Mouse (Mus musculus): ENCODE data around the gene Tmem263. TPM values are rescaled to one million over a fixed set of nuclear protein-coding genes. Genes with fewer than 3 reads are reported as not detected.

The Tmem263 gene
- polyA plus RNA-seq (2012; rRNA removed; ENCODE audit: low replicate concordance): 5.9 and 9.9 TPM in 2 replicates

GRCm38 (mm10) chr10:85102247-85103084 lies at the start of gene Tmem263, which contains the start of gene Fhl4:
Tmem263 (plus strand) TSS chr10:85102627.
Fhl4 (minus strand) TSS chr10:85102495.

GRCm38 (mm10) chr10:85127395-85128287 lies 25.2 kb downstream of the Tmem263 start, which contains the start of gene Mterf2:
Mterf2 (minus strand) TSS chr10:85128027.

Other genes with a start within 250 kb of the Tmem263 start
- 20.0 and 20.2 TPM in 2 replicates for gene Ric8b, start 185.0 kb upstream of the Tmem263 start, polyA plus RNA-seq (2012; rRNA removed; ENCODE audit: low replicate concordance)
- 0.54 and 0.62 TPM in 2 replicates for gene Fhl4, start 132 bp upstream of the Tmem263 start, polyA plus RNA-seq (2012; rRNA removed; ENCODE audit: low replicate concordance)
- gene Mterf2, start 25.4 kb downstream of the Tmem263 start, polyA plus RNA-seq (2012; rRNA removed; ENCODE audit: low replicate concordance): 4.6 and 5.6 TPM in 2 replicates
- 3.3 and 7.5 TPM in 2 replicates for gene Cry1, start 82.4 kb downstream of the Tmem263 start, polyA plus RNA-seq (2012; rRNA removed; ENCODE audit: low replicate concordance)

All from subcutaneous adipose tissue, adult 2 months (tissue).